Mouse (Mus musculus): ENCODE results near the gene Cerkl. TPM values are rescaled to one million over a fixed set of nuclear protein-coding genes. Genes with fewer than 3 reads are reported as not detected.

The Cerkl gene
- total and polyA plus RNA-seq, 2 experiments from 2014 or later: 0.11 to 1.5 TPM

GRCm38 (mm10) chr2:79357835-79358234 lies 98.8 kb downstream of the Cerkl start:
- no peak for DNase-seq (ENCODE audit: low spot score)
- Histone ChIP-seq H3K27ac (ENCODE audit: low read depth, low read length) (no peak overlapping the region), H3K9ac (replicated peaks; ENCODE audit: low read length, poor library complexity, severe bottlenecking) (no peak overlapping the region), H3K4me3 (ENCODE audit: low read depth, low read length) (no peak overlapping the region), H3K36me3 (ENCODE audit: insufficient read depth, low read length) (no peaks in the 10 kb centered on the region), H3K4me1 (ENCODE audit: insufficient read depth, low read length) (no peaks in the 10 kb centered on the region), H3K27me3 (ENCODE audit: insufficient read depth, low read length) (no peaks in the 10 kb centered on the region), H3K4me2 (ENCODE audit: low read depth, low read length, poor library complexity, severe bottlenecking) (no peak overlapping the region), H3K9me3 (ENCODE audit: low read length) (no peaks in the 10 kb centered on the region)
- TF ChIP-seq CTCF (IDR thresholded peaks at IDR 0.05): no peak
- WGBS: 92% methylated on average over 3 of the region's 3 CpGs
- no peak for ATAC-seq (ENCODE audit: low FRiP score)

- Histone ChIP-seq H3K27ac (ENCODE audit: low read depth, low read length) (no peak overlapping the region), H3K27me3 (ENCODE audit: insufficient read depth, low read length) (no peaks in the 10 kb centered on the region), H3K9me3 (ENCODE audit: low read length) (no peaks in the 10 kb centered on the region), H3K9ac (replicated peaks; ENCODE audit: low read length, poor library complexity, severe bottlenecking) (no peak overlapping the region), H3K4me1 (ENCODE audit: insufficient read depth, low read length) (no peaks in the 10 kb centered on the region), H3K4me2 (ENCODE audit: low read depth, low read length, poor library complexity, severe bottlenecking) (no peak overlapping the region), H3K36me3 (ENCODE audit: insufficient read depth, low read length) (no peaks in the 10 kb centered on the region), H3K4me3 (ENCODE audit: low read depth, low read length) (no peak overlapping the region)
- TF ChIP-seq CTCF (IDR thresholded peaks at IDR 0.05): no peak
- WGBS: 93% methylated on average over 16 of the region's 16 CpGs
- ATAC-seq (ENCODE audit: low FRiP score): no peak
- no peak for DNase-seq (ENCODE audit: low spot score)
These were observed 101.8 kb downstream of the Cerkl start for GRCm38 (mm10) chr2:79354773-79355172.

DNA sequence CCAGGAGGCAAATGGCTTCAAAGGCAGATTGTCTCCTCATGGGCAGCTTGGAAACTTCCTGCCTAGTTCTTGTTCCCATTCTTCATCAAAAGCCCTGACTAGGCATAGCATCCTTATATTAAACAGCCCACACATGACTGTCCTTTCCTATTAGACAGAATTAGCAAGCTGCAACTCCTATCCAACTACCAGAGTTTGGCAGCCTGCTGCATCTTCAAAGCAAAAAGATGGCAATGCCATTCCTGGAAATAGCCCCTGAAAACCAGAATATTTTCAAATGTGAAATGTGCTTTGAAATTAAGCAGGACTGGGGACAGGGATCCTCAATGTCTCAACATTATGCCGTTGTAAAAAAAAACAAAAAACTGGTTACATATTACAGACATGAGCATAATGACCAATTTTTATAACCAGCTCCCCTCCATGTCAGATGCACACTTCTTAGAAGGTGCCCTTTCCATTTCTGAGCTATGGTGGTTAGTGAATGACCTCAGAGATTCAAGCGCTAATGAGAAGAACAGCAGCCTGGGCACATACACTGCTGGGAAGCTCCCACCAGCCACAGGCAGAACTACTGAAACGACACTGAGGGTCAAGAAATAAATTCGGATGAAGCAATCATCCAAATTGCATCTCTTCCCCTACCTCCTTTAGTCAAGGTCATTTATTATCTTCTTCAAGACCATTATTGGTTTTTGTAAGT lies 104.3 kb downstream of the Cerkl start:
- Histone ChIP-seq H3K36me3 (ENCODE audit: insufficient read depth, low read length) (no peaks in the 10 kb centered on the region), H3K4me2 (ENCODE audit: low read depth, low read length, poor library complexity, severe bottlenecking) (no peak overlapping the region), H3K9me3 (ENCODE audit: low read length) (no peaks in the 10 kb centered on the region), H3K27me3 (ENCODE audit: insufficient read depth, low read length) (no peaks in the 10 kb centered on the region), H3K9ac (replicated peaks; ENCODE audit: low read length, poor library complexity, severe bottlenecking) (no peak overlapping the region), H3K4me3 (ENCODE audit: low read depth, low read length) (no peak overlapping the region), H3K4me1 (ENCODE audit: insufficient read depth, low read length) (no peaks in the 10 kb centered on the region), H3K27ac (ENCODE audit: low read depth, low read length) (no peak overlapping the region)
- 79% methylated on average over 4 of the region's 4 CpGs for WGBS
- no peak for TF ChIP-seq CTCF (IDR thresholded peaks at IDR 0.05)
- ATAC-seq (ENCODE audit: low FRiP score) (no peak), DNase-seq (ENCODE audit: low spot score) (no peak)

DNA sequence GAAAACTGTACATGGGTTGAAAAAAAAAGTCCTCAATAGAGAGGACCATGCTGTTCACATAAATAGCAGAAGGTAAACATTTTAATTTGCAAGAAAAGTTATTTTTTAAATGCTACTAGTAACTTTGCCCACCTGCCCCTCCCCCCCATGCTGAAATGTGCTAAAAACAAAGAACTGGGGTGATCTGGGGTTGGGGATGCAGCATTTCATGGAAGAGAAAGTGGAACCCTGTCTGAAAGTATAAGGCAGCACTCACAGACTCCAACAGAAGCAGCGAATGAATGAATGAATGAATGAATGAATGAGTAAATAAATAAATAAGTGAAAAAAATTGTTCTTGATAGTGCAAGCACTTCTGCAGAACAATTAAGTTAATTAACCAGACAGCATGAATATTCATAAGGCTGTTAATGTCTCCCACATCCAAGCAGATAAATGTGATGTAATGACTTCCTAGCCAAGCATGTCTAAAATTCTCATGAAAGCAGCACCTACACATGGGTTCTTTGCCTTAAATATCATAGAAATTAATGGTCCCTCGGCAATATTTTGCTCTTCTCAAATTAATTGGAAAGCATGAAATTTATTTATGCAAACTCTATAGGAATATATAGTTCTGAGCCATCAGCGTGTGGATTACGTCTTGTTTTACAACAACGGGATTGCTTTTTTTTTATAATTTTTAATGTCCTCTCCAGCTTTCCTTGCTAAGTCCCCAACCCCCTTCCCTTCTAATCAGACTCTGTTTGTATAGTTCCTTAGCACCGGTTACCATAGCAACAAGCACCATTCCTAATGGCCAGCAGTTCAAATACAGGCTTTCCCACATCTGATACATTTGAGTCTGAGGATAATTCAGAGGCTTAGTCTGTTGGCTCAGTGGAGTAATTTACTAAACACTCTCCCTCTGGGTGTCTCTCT lies 105.1 kb downstream of the Cerkl start:
- DNase-seq (ENCODE audit: low spot score): peak; percentile 62
- no peak for TF ChIP-seq CTCF (IDR thresholded peaks at IDR 0.05)
- Histone ChIP-seq H3K9me3 (ENCODE audit: low read length) (no peaks in the 10 kb centered on the region), H3K27me3 (ENCODE audit: insufficient read depth, low read length) (no peaks in the 10 kb centered on the region), H3K4me1 (ENCODE audit: insufficient read depth, low read length) (no peaks in the 10 kb centered on the region), H3K4me3 (ENCODE audit: low read depth, low read length) (no peak overlapping the region), H3K9ac (replicated peaks; ENCODE audit: low read length, poor library complexity, severe bottlenecking) (no peak overlapping the region), H3K4me2 (ENCODE audit: low read depth, low read length, poor library complexity, severe bottlenecking) (no peak overlapping the region), H3K27ac (ENCODE audit: low read depth, low read length) (no peak overlapping the region), H3K36me3 (ENCODE audit: insufficient read depth, low read length) (no peaks in the 10 kb centered on the region)
- 57% methylated on average over 6 of the region's 6 CpGs for WGBS
- ATAC-seq (ENCODE audit: low FRiP score): peak; percentile 44; the same call in 1 of the 2 replicates

- no peak overlapping the region for H3K27ac ChIP-seq (ENCODE audit: low read depth, low read length)
- no peaks in the 10 kb centered on the region for H3K9me3 ChIP-seq (ENCODE audit: low read length)
- no peak for DNase-seq (ENCODE audit: low spot score)
- TF ChIP-seq CTCF (IDR thresholded peaks at IDR 0.05): no peak
- H3K4me1 ChIP-seq (ENCODE audit: insufficient read depth, low read length): no peaks in the 10 kb centered on the region
- no peak overlapping the region for H3K4me2 ChIP-seq (ENCODE audit: low read depth, low read length, poor library complexity, severe bottlenecking)
- H3K27me3 ChIP-seq (ENCODE audit: insufficient read depth, low read length): no peaks in the 10 kb centered on the region
- H3K9ac ChIP-seq (replicated peaks; ENCODE audit: low read length, poor library complexity, severe bottlenecking): no peak overlapping the region
- H3K4me3 ChIP-seq (ENCODE audit: low read depth, low read length): no peak overlapping the region
- H3K36me3 ChIP-seq (ENCODE audit: insufficient read depth, low read length): no peaks in the 10 kb centered on the region
- ATAC-seq (ENCODE audit: low FRiP score): no peak
- 85% methylated on average over 8 of the region's 8 CpGs for WGBS
These were observed 113.5 kb downstream of the Cerkl start for GRCm38 (mm10) chr2:79343115-79343514.

DNA sequence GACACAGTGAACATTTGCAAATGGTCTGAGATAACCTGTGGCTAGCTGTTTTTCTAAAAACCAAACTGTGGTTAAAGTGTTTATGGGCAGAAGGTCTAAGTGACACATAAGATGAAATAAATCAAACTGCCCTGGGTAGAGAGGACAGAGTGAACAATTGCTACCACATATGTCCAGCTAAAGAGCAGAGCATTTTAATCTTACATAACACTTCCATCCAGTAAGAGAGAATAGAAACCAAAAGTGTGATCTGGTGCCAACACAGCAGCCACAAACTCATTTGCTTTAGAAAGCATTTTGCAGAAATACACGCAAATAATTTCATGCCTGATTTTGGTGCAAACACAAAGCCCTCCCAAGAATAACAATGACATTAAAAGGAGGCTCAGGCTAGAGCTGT lies 117.6 kb downstream of the Cerkl start:
- no peak for TF ChIP-seq CTCF (IDR thresholded peaks at IDR 0.05)
- Histone ChIP-seq H3K36me3 (ENCODE audit: insufficient read depth, low read length) (no peaks in the 10 kb centered on the region), H3K4me3 (ENCODE audit: low read depth, low read length) (no peak overlapping the region), H3K4me1 (ENCODE audit: insufficient read depth, low read length) (no peaks in the 10 kb centered on the region), H3K9me3 (ENCODE audit: low read length) (no peaks in the 10 kb centered on the region), H3K27me3 (ENCODE audit: insufficient read depth, low read length) (no peaks in the 10 kb centered on the region), H3K4me2 (ENCODE audit: low read depth, low read length, poor library complexity, severe bottlenecking) (no peak overlapping the region), H3K27ac (ENCODE audit: low read depth, low read length) (no peak overlapping the region), H3K9ac (replicated peaks; ENCODE audit: low read length, poor library complexity, severe bottlenecking) (no peak overlapping the region)
- no peak for ATAC-seq (ENCODE audit: low FRiP score)
- DNase-seq (ENCODE audit: low spot score): no peak
- WGBS: 25% methylated on average over 1 of the region's 1 CpGs
